Mouse (Mus musculus) splenic B cell, adult 2 months (primary cell): ENCODE measurements around the gene Cpne5.
A peak's percentile ranks its signal among the peaks of the same experiment; 100 is the strongest.

Source experiments
- DNase-seq: peaks from one replicate; pipeline ENCODE4 v3.0.0-alpha.2; 2011; ENCODE audit warnings: low read depth, low spot score
- H3K27me3 ChIP-seq: 2 replicates; pipeline ENCODE4 v1.6.1; 2012; ENCODE audit warnings: mild to moderate bottlenecking, low read length, moderate library complexity, mixed read lengths; ENCODE audit not compliant: control insufficient read depth, poor library complexity, insufficient read depth, severe bottlenecking
- H3K36me3 ChIP-seq: 2 replicates; pipeline ENCODE4 v1.6.1; 2012; ENCODE audit warnings: mild to moderate bottlenecking, low read length, moderate library complexity, mixed read lengths; ENCODE audit not compliant: control insufficient read depth, poor library complexity, insufficient read depth, severe bottlenecking

The Cpne5 gene

GRCm38 (mm10) chr17:29247881-29248280 lies 9.9 kb upstream of the Cpne5 start:
- no peak for DNase-seq
- peaks cover 1% of the 10 kb centered on the region for H3K36me3 ChIP-seq
- H3K27me3 ChIP-seq: no peaks in the 10 kb centered on the region

GRCm38 (mm10) chr17:29246602-29247001 lies 8.6 kb upstream of the Cpne5 start:
- Histone ChIP-seq H3K36me3 (peaks cover 1% of the 10 kb centered on the region), H3K27me3 (no peaks in the 10 kb centered on the region)
- DNase-seq: peak; percentile 77

- H3K36me3 ChIP-seq: peaks cover 1% of the 10 kb centered on the region
- peak; percentile 41 for DNase-seq
- no peaks in the 10 kb centered on the region for H3K27me3 ChIP-seq
Observed at GRCm38 (mm10) chr17:29245725-29246124, 7.8 kb upstream of the Cpne5 start.

GRCm38 (mm10) chr17:29244912-29245311 lies 6.9 kb upstream of the Cpne5 start:
- Histone ChIP-seq H3K36me3 (peaks cover 1% of the 10 kb centered on the region; the same call in 1 of the 2 replicates), H3K27me3 (no peaks in the 10 kb centered on the region)
- no peak for DNase-seq

GRCm38 (mm10) chr17:29238421-29238945 lies 516 bp upstream of the Cpne5 start:
- DNase-seq: no peak
- Histone ChIP-seq H3K27me3 (no peaks in the 10 kb centered on the region; the same call in 1 of the 2 replicates), H3K36me3 (no peaks in the 10 kb centered on the region)

- Histone ChIP-seq H3K27me3 (no peaks in the 10 kb centered on the region; the same call in 1 of the 2 replicates), H3K36me3 (no peaks in the 10 kb centered on the region)
- no peak for DNase-seq
Observed at GRCm38 (mm10) chr17:29237267-29237771, 648 bp downstream of the Cpne5 start.

- DNase-seq: no peak
- Histone ChIP-seq H3K27me3 (no peaks in the 10 kb centered on the region; the same call in 1 of the 2 replicates), H3K36me3 (no peaks in the 10 kb centered on the region)
Observed at GRCm38 (mm10) chr17:29236111-29236510, 1.9 kb downstream of the Cpne5 start.

- DNase-seq: no peak
- no peaks in the 10 kb centered on the region for H3K36me3 ChIP-seq
- H3K27me3 ChIP-seq: no peaks in the 10 kb centered on the region
Observed at GRCm38 (mm10) chr17:29231109-29231508, 6.9 kb downstream of the Cpne5 start.

GRCm38 (mm10) chr17:29220631-29221030 lies 17.3 kb downstream of the Cpne5 start:
- H3K36me3 ChIP-seq: no peaks in the 10 kb centered on the region
- H3K27me3 ChIP-seq: no peaks in the 10 kb centered on the region
- no peak for DNase-seq

- DNase-seq: no peak
- H3K36me3 ChIP-seq: no peaks in the 10 kb centered on the region
- no peaks in the 10 kb centered on the region for H3K27me3 ChIP-seq
Observed at GRCm38 (mm10) chr17:29218017-29218416, 19.9 kb downstream of the Cpne5 start.

GRCm38 (mm10) chr17:29216078-29216477 lies 21.9 kb downstream of the Cpne5 start:
- H3K36me3 ChIP-seq: no peaks in the 10 kb centered on the region
- no peak for DNase-seq
- H3K27me3 ChIP-seq: no peaks in the 10 kb centered on the region

GRCm38 (mm10) chr17:29214655-29215054 lies 23.3 kb downstream of the Cpne5 start:
- H3K36me3 ChIP-seq: no peaks in the 10 kb centered on the region
- no peak for DNase-seq
- H3K27me3 ChIP-seq: no peaks in the 10 kb centered on the region

GRCm38 (mm10) chr17:29214193-29214456 lies 23.8 kb downstream of the Cpne5 start:
- no peaks in the 10 kb centered on the region for H3K36me3 ChIP-seq
- no peaks in the 10 kb centered on the region for H3K27me3 ChIP-seq
- DNase-seq: no peak

GRCm38 (mm10) chr17:29213381-29214192 lies 24.4 kb downstream of the Cpne5 start:
- Histone ChIP-seq H3K36me3 (no peaks in the 10 kb centered on the region), H3K27me3 (no peaks in the 10 kb centered on the region)
- DNase-seq: no peak

GRCm38 (mm10) chr17:29211836-29212235 lies 26.1 kb downstream of the Cpne5 start:
- Histone ChIP-seq H3K36me3 (no peaks in the 10 kb centered on the region), H3K27me3 (no peaks in the 10 kb centered on the region)
- no peak for DNase-seq
